Comparison of ENCODE assay signal across 9 mouse cellular contexts in genomic region chr10:59997591-59997990, GRCm38 (mm10). TPM values are rescaled to one million over a fixed set of nuclear protein-coding genes. Genes with fewer than 3 reads are reported as not detected.
A peak's percentile ranks its signal among the peaks of the same experiment; 100 is the strongest.
DNase-seq lines count a peak whose midpoint lies in the region; ATAC-seq and TF ChIP-seq lines count a peak whose summit lies in the region.
"Had no signal": no experiment of that assay in that cellular context is flagged by ENCODE, and none has a peak within 500 bp of the region (broad histone marks: within the 10 kb centered on the region; RNA-seq: fewer than 3 reads in every experiment).

No protein-coding gene starts in this region.

- H3K36me3 ChIP-seq in kidney, embryonic 16.5 days (ENCODE audit: insufficient read depth, low read length) = peaks cover 24% of the 10 kb centered on the region
- H3K36me3 ChIP-seq in E14TG2a.4 (ENCODE audit: insufficient read depth, low read length) = peaks cover 62% of the 10 kb centered on the region

- 24% methylated on average over 7 of the region's 7 CpGs for WGBS in kidney, embryonic 16.5 days

- no peak overlapping the region for H3K4me3 ChIP-seq in kidney, embryonic 16.5 days (ENCODE audit: low read length)
- H3K4me3 ChIP-seq in E14TG2a.4 (replicated peaks; ENCODE audit: low read length) = no peak overlapping the region
- H3K4me3 ChIP-seq: liver, embryonic 15.5 days had no signal

- peak; percentile 71 for TF ChIP-seq CTCF in E14TG2a.4 (conservative IDR thresholded peaks at IDR 0.05; ENCODE audit: low read length)

- H3K27me3 ChIP-seq in kidney, embryonic 16.5 days (ENCODE audit: insufficient read depth, low read length) = no peaks in the 10 kb centered on the region
- H3K27me3 ChIP-seq in E14TG2a.4 (ENCODE audit: insufficient read depth, low read length) = no peaks in the 10 kb centered on the region
- H3K27me3 ChIP-seq: liver, embryonic 15.5 days had no signal

- H3K9ac ChIP-seq in kidney, embryonic 16.5 days (replicated peaks; ENCODE audit: low read length) = no peak overlapping the region
- H3K9ac ChIP-seq: liver, embryonic 15.5 days had no signal

- H3K4me1 ChIP-seq in kidney, embryonic 16.5 days (ENCODE audit: insufficient read depth, low read length) = peaks cover 19% of the 10 kb centered on the region
- H3K4me1 ChIP-seq in E14TG2a.4 (replicated peaks; ENCODE audit: low read depth, low read length) = peaks cover 23% of the 10 kb centered on the region

- DNase-seq in kidney, adult 8-10 months = peak; percentile 51 to 56
- DNase-seq in A20 (ENCODE audit: low read depth, low spot score) = peak; percentile 79
- peak; percentile 77 to 92 for DNase-seq in cerebellum, postnatal 10 days
- peak; percentile 58 to 67 for DNase-seq in layer of hippocampus, postnatal 10 days (ENCODE audit: low spot score in 2 of 2)
- peak; percentile 46 for DNase-seq in spleen, adult 12 weeks (ENCODE audit: low spot score)
- no peak for DNase-seq in right cerebral cortex, postnatal 36 days (ENCODE audit: low spot score in 2 of 2)

- no peaks in the 10 kb centered on the region for H3K9me3 ChIP-seq in kidney, embryonic 16.5 days (ENCODE audit: low read length)
- no peaks in the 10 kb centered on the region for H3K9me3 ChIP-seq in E14TG2a.4 (ENCODE audit: low read length)
- H3K9me3 ChIP-seq: liver, embryonic 15.5 days had no signal

- H3K4me2 ChIP-seq in kidney, embryonic 16.5 days (replicated peaks; ENCODE audit: low read depth, low read length) = no peak overlapping the region
- H3K4me2 ChIP-seq: liver, embryonic 15.5 days had no signal

- no peak for ATAC-seq in kidney, embryonic 16.5 days (ENCODE audit: low FRiP score, low TSS enrichment)

- no peak overlapping the region for H3K27ac ChIP-seq in kidney, embryonic 16.5 days (ENCODE audit: low read length)
- H3K27ac ChIP-seq: liver, embryonic 15.5 days had no signal

RNA-seq across cellular contexts. Expression of gene Ascc1, which starts 5.0 kb away (rescaled TPM):
- polyA plus RNA-seq in kidney, embryonic 16.5 days (2015; fragmentation: Nextera tagmentation; extraction: Ambion mirVana) = 56.3 and 58.0 TPM in 2 replicates
- 10 to 100 TPM; 19.2 to 19.9 TPM for total RNA-seq in layer of hippocampus, postnatal 10 days (2021)

RNA-seq across cellular contexts. Expression of gene Anapc16, which starts 5.3 kb away (rescaled TPM):
- polyA plus RNA-seq in kidney, embryonic 16.5 days (2015; fragmentation: Nextera tagmentation; extraction: Ambion mirVana) = 93.6 and 95.2 TPM in 2 replicates
- 10 to 100 TPM; 66.0 to 72.3 TPM for total RNA-seq in layer of hippocampus, postnatal 10 days (2021)

RNA-seq across cellular contexts. Expression of gene Ddit4, which starts 46.0 kb away (rescaled TPM):
- polyA plus RNA-seq in kidney, embryonic 16.5 days (2015; fragmentation: Nextera tagmentation; extraction: Ambion mirVana) = 30.6 and 31.9 TPM in 2 replicates
- 10 to 100 TPM; 73.6 to 94.2 TPM for total RNA-seq in layer of hippocampus, postnatal 10 days (2021)

Comparison
In these comparisons a context has a peak if more than half of its experiments do, and no peak if none do; other contexts are left out.
1. DNase-seq: peak in kidney, adult 8-10 months (2 of 2), A20 (single experiment), cerebellum, postnatal 10 days (2 of 2), layer of hippocampus, postnatal 10 days (2 of 2) and spleen, adult 12 weeks (single experiment); none in right cerebral cortex, postnatal 36 days (0 of 2).